Mouse (Mus musculus): ENCODE results near the gene Gm27027.

Gm27027 gene

DNA sequence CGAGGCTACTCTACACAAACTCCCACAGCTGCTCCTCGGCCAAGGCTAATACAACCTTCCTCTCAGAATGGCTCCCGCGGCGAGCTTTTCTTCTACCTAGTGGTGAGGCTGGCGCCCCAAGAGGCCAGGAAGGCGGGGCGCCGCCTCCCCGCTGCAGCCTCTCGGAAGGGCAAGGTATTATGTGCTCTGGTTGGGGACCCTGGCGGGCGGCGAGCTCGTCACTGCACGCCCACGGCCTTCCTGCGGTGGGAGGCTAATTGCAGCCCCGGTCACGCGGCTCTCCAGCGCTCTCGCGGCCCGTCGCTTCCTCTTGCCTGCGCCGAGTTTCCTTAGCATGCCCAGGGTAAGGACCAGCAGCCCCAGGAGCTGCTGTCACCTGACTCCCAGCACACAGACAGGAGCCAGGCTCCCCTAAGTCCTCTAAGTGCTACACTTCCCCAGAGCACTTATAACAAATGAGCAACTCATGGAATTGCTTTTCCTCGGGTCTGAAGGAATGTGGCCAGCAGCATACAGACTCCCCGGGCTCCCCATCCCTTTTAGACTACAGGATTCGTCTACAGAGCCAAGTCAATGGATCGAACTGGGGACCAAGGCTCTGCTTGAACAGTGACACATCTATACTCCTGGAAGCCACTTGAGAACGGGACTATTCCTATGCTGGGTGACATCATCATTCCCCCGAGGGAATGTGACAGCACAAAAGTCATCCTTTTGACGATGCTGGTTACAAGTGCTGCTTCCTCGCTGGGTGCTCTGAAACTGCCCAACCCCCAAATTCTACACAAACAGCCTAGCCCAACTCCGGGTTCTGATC lies 19.5 kb downstream of the Gm27027 start:
- DNase-seq (ENCODE audit: low spot score) = peak; percentile 38

DNA sequence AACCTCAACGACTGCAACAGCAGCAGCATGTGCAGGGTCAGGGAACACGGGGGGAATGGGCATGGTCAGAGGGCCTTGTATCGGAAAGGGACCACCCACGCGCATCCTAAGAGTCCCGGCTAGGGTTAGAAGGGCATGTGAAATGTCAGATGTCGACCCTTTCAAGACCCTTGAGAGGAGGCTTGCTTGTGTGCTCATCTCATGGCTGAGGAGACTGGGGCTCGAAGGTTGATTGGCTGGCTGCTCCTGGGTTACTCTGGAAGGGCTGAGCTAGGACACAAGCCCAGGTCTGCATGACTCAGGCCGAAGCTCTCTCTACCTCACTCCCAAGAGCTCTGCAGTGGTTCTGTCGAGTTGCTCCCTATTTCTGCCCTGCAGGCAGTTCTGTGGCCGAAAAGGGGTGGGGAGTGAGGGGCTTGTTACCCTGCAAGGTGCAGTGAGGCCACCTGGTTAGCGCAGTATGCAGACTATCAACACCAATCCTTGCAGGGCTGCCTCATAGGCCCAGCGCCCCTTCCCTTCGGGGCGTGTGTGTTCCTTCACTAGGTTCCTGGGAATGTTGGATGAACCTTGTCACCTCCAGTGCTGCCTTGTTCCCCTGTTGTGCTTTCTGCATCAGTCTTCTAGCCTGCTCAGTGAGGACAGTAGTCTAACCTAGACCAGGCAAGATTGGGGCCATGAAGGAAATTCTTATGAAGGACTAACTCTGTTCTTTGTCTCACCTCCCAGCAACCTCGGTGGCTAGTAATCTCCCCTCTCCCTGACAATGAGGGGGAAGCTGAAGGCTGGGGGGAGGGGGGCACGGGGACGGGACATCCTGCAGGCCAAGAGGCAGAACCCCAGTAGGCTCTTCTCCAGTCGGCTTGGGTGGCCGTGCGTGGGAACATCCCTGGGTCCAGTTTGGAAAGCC lies 20.4 kb downstream of the Gm27027 start:
- DNase-seq (ENCODE audit: low spot score) = no peak

DNA sequence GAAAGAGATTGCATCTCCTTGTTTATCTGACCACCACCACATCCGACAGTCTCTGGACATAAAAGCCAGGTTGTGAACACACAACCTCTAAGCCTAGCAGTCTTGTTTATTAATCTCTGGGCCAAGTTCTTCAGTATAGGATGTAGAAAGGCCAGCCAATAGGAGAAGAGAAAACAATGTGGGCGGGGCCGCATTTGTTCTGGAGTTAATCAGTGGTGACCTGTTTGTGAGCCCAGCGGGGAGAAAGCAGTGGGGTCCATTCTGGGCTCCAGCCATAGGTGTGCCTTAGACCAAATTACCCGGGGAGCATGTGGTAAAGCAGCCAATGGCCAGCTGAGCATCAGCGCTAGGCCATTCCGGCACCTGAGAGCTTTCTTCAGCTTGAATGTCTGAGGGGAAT lies 21.1 kb downstream of the Gm27027 start:
- no peak for DNase-seq (ENCODE audit: low spot score)

DNA sequence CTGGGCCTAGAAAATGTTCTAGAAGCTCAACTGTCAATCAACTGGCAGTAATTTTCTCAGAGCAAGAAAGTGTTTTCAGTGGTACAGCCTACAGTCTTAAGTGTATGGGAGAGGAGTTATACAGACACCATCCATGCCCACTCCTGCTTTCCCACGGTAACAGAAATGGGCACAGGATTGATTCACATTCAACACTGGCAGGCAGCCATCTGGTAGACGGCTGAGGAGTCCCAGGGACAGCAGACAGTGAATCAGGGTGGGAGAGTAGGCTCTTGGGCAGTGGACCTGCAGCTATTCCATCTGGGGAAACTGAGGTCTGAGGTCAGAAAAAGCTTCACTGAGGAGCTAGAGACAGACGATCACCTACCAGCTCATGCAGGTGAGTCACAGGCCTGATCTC lies 24.5 kb downstream of the Gm27027 start:
- DNase-seq (ENCODE audit: low spot score) = no peak

DNA sequence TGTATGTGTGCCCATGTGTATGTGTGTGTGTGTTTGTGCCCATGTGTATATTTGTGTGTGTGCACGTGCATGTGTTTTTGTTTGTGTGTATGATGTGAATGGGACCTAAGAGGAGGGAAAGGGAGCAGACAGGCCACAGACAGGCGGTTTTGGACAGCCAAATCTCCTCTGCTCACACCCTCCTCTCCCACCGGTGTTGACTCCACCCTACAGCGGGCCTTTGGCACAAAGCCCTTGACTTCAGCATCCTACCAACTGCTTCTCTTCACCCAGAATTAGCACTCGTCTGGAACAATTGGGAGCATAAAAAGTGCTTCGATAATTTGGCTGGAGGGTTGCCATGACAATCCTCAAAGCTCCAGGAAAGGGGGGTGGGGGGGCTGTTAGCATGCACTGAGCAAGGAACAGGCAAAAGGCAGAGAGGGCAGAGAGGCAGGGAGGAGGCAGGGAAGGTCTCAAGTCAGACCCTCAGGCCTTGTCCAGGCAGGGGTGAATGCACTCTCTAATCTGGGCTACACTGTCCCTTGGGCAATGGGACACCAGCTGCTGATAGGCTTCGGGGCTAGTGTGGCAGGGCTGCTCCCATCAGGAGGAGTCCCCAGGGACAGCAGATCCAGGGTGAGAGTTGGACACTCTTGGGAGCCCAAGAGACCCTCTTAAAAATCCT lies 31.5 kb downstream of the Gm27027 start:
- DNase-seq (ENCODE audit: low spot score) = no peak

DNA sequence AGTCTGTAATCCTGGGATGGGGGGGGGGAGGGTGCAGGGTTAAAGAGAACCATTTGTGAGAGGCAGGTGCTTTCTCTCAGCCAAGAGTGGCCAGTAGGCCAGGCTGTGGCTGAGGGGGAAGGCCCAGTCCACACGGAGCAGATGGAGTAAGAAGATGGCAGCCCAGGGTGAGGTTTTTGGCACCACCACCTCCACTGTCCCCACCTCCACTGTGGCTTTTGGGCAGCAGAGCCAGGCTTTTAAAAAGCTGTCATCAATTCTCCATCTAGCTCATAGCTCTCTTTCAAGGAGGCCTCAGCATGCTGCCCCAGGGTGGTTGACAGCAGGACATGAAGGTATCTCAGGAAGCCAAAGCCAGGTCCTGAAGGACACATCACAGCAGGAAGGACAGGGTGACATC lies 32.4 kb downstream of the Gm27027 start:
- DNase-seq (ENCODE audit: low spot score) = no peak

DNA sequence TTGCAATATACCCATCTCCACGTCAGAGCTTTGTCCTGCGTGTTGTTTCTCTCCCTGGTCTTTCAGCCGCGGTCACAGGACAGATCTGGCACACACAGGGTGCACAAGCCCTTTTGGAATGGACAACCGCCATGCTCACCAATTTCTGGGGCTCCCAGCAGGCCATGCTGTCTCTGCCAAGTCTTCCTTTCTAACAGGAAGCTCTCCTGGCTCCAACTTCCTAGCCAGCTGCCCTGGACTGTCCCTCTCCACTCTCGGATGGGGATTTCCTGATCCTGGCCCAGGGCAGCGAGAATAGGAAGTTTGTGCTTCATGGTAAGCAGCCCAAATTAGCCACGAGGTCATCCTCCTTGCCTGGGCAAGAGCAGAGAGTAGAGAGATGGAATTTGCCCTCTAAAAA lies 34.4 kb downstream of the Gm27027 start:
- DNase-seq (ENCODE audit: low spot score) = no peak

DNA sequence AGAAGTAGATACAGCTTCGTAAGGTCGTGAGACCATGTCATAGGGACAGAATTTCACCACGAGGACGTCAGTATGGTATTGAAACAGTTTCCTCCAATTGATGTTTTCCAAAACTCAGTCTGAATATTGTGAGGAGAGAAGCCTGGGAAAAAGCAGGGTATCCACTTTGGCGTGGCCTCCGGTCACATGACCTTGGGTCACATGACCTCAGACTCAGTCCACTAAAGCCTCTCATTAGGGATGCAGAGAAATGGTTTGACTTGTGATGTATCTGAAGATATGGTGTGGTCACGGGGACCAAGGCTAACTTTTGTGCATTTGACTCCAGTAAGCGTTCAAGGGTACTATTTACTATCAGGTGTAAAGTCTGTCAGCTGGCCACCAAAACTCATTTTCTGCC lies 36.8 kb downstream of the Gm27027 start:
- no peak for DNase-seq (ENCODE audit: low spot score)

DNA sequence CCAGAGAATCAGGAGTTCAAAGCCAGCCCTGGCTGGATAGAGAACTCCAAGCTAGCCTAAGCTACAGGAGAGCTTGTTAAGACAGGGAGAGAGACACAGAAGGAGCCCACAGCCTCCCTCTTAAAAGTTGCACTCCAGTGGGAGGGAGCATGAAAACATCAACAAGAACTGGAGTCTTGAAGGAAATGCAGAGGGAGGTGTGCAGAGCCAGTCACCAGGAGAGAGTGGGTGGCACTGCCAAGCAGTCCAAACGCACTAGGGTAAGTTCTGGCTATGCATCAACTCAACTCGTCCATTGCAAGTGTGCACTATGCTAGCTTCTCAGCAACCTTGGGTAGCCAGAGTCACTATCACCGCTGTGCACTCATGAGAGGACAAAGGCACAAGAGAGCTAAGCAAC lies 37.9 kb downstream of the Gm27027 start:
- DNase-seq (ENCODE audit: low spot score) = no peak

DNA sequence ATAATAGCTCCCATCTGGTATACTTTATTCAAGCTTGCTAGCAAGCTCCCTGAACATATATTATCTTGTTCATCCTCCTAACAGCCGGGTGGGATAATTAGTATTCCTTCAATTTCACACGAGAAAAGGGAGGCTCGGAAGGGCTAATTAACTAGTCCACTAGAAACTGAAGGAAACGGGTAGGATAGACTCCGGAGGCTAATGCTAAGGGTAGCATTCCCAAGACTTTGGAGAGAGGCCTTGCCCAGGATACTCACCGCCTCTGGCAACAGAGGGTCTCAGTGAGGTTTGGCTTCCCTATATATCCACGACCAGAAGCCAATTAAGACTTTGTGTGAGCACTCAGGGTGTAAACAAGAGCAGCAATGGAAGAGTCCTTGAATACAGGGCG lies 38.4 kb downstream of the Gm27027 start:
- no peak for DNase-seq (ENCODE audit: low spot score)

DNA sequence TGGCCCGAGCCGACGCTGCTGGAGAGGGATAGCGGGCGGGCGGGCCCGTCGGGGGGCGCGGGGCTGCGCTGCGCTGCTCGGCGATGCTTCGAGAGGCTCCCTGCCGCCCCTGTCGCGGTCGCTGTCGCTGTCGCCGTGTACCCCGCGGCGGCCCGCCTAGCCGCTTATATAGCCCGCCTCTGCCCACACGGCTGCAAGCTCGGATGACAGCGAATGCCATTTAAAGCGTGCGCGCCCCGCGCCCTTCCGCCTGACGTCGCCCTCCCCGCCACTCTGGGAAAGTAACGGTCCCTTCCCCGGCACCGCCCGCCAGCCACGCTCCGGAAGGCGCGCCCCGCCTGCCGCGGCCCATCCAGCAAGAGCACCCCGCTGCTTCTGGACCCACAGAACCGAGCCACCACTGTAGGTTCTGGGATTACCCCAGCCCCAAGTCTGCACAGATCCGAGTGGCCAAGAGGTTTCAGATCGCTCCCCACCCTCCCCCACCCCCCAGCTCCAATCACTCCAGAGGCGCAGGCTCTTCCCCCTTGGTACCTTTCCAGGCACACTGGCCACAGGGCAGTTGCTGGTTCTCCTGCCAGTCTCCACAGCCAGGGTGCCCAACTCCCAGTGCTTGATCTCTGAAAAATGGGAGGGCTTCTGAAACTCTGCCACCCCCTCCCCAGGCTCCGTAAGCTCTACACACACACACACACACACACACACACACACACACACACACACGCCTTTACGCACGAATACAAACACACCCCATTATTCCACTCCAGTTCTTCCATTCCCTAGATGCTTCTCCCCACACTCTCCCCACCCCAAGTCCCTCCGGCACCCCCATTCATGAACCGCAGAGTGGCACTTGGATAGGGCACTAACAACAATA lies 39.0 kb downstream of the Gm27027 start, which contains the start of gene Gm13889:
TSS of gene Gm13889 (minus strand) at position 294 of the 877 bp plus-strand sequence.
- DNase-seq (ENCODE audit: low spot score) = peak; percentile 42

DNA sequence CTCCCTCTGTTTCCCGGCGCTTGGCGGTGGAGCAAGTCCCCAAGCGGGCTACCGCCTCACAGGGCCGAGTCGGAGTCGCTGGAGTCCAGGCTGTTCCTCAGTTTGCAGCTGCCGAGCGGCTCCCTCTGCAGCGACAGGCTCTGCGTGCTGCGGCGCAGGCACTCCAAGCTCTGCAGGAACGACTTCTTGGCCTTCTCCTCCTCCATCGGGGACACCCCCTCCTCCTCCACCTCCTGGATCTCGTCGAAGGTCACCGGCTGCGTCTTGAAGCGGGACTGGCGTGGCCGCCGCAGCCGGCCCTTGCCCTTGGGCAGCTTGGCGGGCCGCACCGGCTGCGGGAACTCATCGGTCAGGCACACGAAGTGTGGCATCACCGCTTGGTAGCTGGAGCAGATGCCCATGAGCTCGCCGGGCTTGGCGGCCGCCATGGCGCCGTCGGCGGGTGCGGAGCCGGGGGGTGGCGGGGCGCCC lies 39.8 kb downstream of the Gm27027 start:
- peak; percentile 28 for DNase-seq (ENCODE audit: low spot score)

DNA sequence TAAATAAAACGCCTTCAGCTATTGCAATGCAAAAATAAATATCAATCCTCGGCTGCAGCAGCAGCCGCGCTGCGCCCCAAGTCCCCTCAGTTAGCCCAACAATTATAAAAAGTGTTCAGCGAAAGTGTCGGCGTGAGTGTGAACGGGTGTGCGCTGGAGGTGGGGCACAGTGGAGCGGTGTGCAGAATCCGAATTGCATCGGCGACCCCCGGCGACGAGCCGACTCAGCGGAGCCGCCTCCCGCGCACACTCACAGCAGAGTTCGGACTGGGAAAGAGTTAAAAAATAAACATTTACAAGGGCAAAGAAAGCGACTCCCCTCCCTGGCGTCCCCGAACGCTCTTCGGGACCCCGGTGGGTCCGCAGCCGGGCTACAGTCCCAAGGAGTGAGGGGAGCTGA lies 40.3 kb downstream of the Gm27027 start:
- DNase-seq (ENCODE audit: low spot score) = no peak

DNA sequence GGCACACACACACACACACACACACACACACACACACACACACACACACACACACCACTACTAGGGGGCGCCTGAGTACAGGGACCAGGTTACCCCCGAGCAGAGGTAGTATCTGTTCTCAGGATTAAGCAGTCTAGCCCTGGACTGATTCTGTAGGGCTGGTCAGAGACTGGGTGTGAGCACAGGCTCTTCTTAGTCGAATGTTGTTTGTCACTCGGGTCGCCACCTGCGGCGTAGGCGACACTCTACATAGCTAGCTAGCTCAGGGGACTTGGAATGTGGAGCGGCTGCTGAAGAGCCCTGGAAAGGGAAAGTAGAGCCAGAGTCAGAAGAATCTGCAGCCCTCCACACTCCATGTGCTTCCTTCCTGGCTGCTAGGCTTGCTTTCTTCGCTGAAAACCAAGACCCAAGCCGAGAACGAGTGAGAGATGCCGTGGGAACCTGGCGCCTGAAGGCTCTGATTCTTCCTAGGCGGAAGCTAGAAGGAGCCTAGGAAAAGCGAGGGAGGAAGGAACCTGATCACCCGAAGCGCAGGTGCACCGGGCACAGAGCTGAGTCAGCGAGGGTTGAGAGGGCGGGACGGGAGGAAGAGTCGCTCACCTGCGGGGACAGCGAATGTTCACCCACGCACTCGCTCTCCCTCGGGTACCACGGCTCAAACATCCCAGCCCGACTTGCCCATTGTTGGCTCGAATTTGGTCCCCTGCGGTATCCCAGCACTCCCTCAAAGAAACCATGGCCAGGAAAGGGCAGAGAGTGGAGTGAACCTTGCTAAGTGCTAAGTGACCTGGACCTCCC lies 41.2 kb downstream of the Gm27027 start:
- no peak for DNase-seq (ENCODE audit: low spot score)

DNA sequence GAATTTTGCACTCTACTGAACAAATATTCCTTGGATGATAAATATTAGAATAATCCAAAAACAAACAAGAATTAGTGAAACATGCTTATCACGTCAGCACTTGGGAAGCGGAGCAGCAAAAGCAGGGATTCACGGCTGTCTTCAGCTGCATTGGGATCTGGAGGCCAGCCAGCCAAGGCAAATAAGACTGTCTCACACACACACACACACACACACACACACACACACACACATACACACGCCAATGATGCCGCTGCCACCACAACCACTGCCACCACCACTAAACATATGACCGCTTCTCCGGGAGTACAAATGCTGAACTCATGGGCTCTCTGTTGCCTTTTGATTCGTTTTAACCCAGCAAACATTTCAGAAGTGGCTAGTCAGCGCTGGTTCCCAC lies 42.4 kb downstream of the Gm27027 start:
- DNase-seq (ENCODE audit: low spot score) = no peak

DNA sequence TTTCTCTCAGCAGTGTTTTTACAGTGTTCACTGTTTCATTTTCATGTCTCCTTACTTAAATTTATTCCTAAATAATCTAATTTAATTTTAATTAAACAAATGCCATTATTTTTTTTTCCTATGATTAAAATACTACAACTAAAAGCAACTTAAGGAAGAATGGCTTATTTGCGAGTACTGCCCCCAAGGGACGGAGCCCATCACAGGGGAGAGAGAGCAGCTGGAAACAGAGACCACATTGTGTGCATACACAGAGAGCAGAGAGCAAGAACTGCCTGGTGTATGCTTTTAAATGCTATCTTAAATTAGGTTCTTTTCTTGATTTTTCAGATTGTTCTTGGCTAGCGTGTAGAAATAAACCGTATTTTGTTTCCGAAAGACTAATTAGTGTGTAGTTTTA lies 49.2 kb downstream of the Gm27027 start:
- no peak for DNase-seq (ENCODE audit: low spot score)

DNA sequence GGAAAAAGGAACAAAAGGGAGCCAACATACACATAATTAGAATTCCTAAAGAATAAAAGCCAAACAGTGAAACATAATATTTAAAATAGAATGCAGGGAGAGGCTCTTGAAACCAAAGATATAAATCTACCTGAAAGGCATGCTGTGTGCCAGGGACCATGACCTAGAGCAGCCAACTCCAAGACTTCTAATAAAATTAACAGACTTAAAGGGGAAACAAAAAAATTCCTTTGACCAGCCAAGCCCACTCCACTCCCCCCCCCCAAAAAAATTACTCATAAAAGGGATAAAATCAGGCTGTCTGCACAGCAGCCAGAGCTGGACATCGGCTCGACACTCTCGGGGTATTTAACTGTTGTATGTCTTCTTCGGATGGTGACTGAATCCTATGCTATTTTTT lies 51.3 kb downstream of the Gm27027 start:
- no peak for DNase-seq (ENCODE audit: low spot score)

DNA sequence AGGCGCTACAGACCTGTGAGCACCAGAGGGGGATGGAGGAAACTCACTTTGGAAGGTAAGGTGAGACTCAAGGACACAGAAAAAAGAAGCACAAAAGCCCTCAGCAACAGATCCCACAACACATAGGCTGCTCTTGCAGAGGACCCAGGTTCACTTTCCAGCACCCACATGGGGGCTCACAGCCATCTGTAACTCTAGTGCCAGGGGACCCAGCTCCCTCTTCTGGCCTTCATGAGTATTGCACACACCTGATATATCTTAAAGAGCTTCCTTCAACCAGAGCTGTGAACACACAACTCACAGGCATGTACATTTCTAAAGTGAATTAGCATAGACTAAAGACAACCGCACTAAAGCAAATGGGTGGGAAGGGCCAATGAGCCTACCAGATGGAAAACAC lies 52.1 kb downstream of the Gm27027 start:
- DNase-seq (ENCODE audit: low spot score) = no peak

DNA sequence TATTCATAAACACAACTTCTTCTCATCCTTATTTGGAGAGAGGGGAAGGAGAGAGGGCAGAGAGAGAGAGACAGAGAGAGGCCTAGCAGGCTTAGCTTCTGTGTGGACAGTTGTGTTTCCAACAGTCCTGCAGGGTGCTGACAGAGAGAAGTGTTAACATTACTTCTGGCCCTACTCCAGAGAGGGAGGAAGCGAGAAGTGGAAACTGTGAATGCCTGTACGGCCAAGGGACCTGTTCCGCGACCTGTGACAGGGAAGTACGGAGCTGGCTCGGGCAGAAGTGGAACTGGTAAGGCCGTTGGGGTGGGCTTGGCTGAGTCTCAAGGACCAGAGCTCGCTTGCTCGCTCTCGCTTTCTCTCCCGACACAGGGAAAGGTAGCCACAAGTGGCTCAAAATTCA lies 54.5 kb downstream of the Gm27027 start:
- no peak for DNase-seq (ENCODE audit: low spot score)

DNA sequence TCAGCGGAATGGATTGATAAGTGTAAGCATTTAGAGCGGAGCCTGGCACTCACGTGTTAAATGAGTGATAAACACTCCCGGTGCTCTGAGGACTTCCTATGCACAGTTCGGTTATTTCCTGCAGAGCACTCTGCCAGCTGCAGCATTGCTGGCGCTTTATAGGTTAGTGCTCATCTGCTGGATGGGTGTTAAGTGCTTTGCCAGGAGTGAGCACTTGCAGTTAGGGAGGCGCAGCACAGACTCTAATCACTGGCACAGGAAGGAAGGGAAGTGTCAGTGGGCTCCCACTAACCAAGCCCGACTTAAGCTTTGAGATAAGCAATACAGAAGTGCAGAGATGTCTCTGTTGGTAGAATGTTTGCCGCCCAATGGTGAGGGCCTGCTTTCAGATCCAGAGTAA lies 57.6 kb downstream of the Gm27027 start:
- no peak for DNase-seq (ENCODE audit: low spot score)

DNA sequence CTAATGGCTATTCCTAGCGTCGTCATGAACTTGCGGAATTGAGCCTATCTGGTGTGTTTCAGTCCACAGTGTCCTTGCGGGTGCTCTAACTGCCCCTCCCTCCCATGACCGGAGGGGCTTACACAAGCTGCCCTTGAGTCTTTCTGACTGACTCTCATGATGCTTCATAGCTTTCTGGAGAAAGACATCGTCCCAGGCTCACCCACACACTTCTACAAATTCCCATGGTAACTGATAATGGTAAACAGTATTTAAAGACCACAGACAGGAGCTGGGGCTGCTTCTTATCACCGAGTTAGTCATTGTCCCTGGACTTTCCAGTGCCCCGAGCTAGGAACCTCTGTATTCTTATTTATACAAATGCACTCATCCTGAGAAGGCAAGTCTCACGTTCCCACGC lies 67.3 kb downstream of the Gm27027 start:
- no peak for DNase-seq (ENCODE audit: low spot score)

All from ovary, postnatal 14 days (tissue).